Mouse (Mus musculus): ENCODE measurements around the gene Fam173a.

DNA sequence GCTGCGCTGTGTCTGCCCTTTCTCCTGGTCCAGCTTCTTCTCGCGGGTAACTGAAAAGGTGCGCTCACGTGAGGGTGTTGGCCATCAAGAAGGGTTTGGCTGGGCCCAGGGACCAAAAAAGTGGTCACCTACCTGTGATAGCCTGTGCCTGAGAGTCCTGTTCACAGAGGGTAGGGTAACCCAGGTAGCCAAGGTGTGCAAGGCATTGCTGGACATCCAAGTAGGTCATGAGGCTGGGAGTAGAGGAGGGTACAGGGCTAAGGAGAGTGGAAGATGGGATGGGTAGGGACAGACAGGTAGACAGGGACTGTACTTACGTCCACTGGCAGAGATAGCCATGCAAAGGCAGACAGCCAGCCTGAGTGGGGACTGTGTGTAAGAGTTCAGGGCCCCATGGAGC is 47.8 kb upstream of the Fam173a start:
- TF ChIP-seq CTCF (IDR thresholded peaks at IDR 0.05) = no peak
- TF ChIP-seq EP300 (IDR thresholded peaks at IDR 0.05) = no peak
